Mouse (Mus musculus) kidney, embryonic 14.5 days (tissue): ENCODE measurements around the gene Zfp654. TPM values are rescaled to one million over a fixed set of nuclear protein-coding genes. Genes with fewer than 3 reads are reported as not detected.

Experiments
- ATAC-seq: fragments of 200-750 bp; cut with Nextera tagmentation; 2 replicates; pipeline ENCODE4 v1.8.0; 2017; ENCODE audit warnings: moderate number of reproducible peaks, mild to moderate bottlenecking, moderate TSS enrichment, moderate library complexity; ENCODE audit not compliant: low FRiP score, low TSS enrichment
- H3K27ac ChIP-seq: fragments of 300-500 bp; sonication (generic); 2 replicates; pipeline ENCODE4 v1.5.1; 2014; ENCODE audit warnings: low read depth, mild to moderate bottlenecking, low read length, moderate library complexity, mixed read lengths
- H3K27me3 ChIP-seq: fragments of 300-500 bp; sonication (generic); 2 replicates; pipeline ENCODE4 v1.6.1; 2014; ENCODE audit warnings: mild to moderate bottlenecking, low read length; ENCODE audit not compliant: control insufficient read depth, insufficient read depth
- H3K36me3 ChIP-seq: fragments of 300-500 bp; sonication (generic); 2 replicates; pipeline ENCODE4 v1.6.1; 2014; ENCODE audit warnings: low read length, mixed read lengths; ENCODE audit not compliant: control insufficient read depth, insufficient read depth
- H3K4me1 ChIP-seq: fragments of 300-500 bp; sonication (generic); 2 replicates; pipeline ENCODE4 v1.6.1; 2014; ENCODE audit warnings: low read length, mixed read lengths; ENCODE audit not compliant: control insufficient read depth, insufficient read depth
- H3K4me2 ChIP-seq: fragments of 300-500 bp; sonication (generic); replicated peaks from 2 replicates; pipeline ENCODE4 v1.6.1; 2014; ENCODE audit warnings: low read depth, mild to moderate bottlenecking, low read length
- H3K4me3 ChIP-seq: fragments of 300-500 bp; sonication (generic); 2 replicates; pipeline ENCODE4 v1.5.1; 2014; ENCODE audit warnings: mild to moderate bottlenecking, low read length
- H3K9ac ChIP-seq: fragments of 300-500 bp; sonication (generic); 2 replicates; pipeline ENCODE4 v1.6.1; 2014; ENCODE audit warnings: low read depth, mild to moderate bottlenecking, low read length, moderate library complexity
- H3K9me3 ChIP-seq: fragments of 300-500 bp; sonication (generic); 2 replicates; pipeline ENCODE4 v1.6.1; 2016; ENCODE audit warnings: low read length; ENCODE audit not compliant: control insufficient read depth
- WGBS: fragments of 180-500 bp; shearing (Covaris S2); extraction: QIAGEN DNeasy Blood & Tissue Kit; methylation state at CpG from one replicate; pipeline ENCODE4 v1.1.7; 2014; 5-methylcytosine and 5-hydroxymethylcytosine counted together
- polyA plus RNA-seq: library from polyadenylated mRNA; unstranded; fragments of >200 nt; fragmentation: Nextera tagmentation; extraction: Ambion mirVana; gene quantifications from 2 replicates; pipeline ENCODE4 v1.2.1, GENCODE M21; 2014

Zfp654 gene
- polyA plus RNA-seq, 1 experiment from 2014 or later, result 8.6 TPM

DNA sequence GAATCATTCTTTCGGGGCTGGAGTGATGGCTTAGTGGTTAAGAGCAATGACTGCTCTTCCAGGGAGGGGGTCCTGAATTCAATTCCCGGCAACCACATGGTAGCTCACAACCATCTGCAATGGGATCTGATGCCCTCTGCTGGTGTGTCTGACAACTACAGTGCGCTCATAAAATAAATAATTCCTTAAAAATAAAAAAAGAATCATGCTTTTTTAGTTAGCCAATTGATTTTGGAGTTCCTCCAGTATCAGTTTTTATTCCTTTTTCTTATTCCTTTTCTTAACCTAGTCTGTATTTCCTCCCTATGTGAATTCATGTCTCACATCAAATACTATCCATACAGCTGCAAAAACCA, 9.1 kb downstream of the Zfp654 start:
- Histone ChIP-seq H3K9ac (no peak overlapping the region), H3K27me3 (no peaks in the 10 kb centered on the region), H3K27ac (no peak overlapping the region), H3K36me3 (no peaks in the 10 kb centered on the region), H3K4me3 (no peak overlapping the region), H3K4me1 (no peaks in the 10 kb centered on the region), H3K4me2 (no peak overlapping the region), H3K9me3 (no peaks in the 10 kb centered on the region)
- ATAC-seq, result no peak
- WGBS, result 97% methylated on average over 3 of the region's 3 CpGs

DNA sequence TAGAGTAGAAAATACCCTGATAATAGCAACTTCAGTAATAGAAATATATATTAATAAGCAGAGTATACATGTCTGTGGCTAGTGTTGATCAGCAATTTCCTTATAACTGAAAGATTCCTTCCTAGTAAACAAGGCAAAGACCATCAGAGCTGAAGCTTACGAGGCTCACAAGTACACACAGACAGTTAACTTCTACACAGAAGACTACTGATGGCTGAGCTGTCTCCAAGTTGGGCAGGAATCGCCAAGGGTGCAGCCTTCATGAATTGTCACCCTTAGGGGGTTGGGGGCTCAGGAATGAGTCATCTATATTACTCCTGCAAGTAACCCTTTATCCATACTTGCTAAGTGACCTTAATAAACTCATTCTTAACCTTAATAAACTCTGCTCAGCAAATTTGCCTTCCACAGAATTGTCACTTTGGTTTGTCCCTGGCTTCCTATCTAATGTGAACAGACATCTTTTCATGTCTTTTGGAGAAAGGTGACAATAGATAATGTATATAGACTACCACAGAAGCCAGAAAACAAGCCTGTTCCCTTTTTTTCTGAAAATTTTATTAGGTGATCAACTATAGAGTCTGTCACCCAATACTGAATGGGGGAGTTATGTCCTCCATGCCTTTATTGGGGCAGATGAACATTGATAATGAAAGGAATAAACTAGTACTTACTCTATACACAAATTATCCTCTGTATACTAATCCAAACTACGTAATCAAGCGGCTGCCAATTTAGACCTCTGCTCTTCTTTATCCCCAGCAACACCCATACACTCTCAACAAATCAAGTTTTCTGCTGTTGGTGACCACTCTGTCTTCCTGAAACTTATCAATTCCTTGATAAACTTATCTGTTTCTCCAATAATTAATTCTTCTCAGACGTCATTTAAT, 9.7 kb downstream of the Zfp654 start:
- Histone ChIP-seq H3K4me2 (no peak overlapping the region), H3K4me1 (no peaks in the 10 kb centered on the region), H3K9ac (no peak overlapping the region), H3K36me3 (no peaks in the 10 kb centered on the region), H3K27ac (no peak overlapping the region), H3K4me3 (no peak overlapping the region), H3K9me3 (no peaks in the 10 kb centered on the region), H3K27me3 (no peaks in the 10 kb centered on the region)
- 93% methylated on average over 5 of the region's 5 CpGs for WGBS
- ATAC-seq, result no peak

DNA sequence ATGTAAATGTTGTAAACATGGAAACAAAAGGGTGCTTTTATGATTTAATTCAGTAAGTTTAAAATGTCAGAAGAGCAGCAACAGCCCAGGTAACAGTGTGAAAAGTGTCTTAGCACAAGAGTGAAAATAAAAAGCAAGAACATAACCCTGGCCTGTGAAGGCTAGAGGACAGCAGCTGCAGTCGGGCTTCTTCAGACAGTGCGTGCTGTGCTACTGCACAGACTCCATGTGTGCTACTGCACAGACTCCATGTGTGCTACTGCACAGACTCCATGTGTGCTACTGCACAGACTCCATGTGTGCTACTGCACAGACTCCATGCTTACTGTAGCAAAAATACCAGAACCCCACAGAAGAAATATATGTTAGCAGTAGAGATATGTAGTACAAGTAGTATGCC, 14.7 kb downstream of the Zfp654 start:
- no peaks in the 10 kb centered on the region for H3K36me3 ChIP-seq
- H3K4me3 ChIP-seq, result no peak overlapping the region
- H3K9me3 ChIP-seq, result no peaks in the 10 kb centered on the region
- H3K9ac ChIP-seq, result no peak overlapping the region
- no peaks in the 10 kb centered on the region for H3K4me1 ChIP-seq
- H3K27me3 ChIP-seq, result no peaks in the 10 kb centered on the region
- WGBS, result 83% methylated on average over 2 of the region's 2 CpGs
- no peak overlapping the region for H3K4me2 ChIP-seq
- no peak for ATAC-seq
- no peak overlapping the region for H3K27ac ChIP-seq

DNA sequence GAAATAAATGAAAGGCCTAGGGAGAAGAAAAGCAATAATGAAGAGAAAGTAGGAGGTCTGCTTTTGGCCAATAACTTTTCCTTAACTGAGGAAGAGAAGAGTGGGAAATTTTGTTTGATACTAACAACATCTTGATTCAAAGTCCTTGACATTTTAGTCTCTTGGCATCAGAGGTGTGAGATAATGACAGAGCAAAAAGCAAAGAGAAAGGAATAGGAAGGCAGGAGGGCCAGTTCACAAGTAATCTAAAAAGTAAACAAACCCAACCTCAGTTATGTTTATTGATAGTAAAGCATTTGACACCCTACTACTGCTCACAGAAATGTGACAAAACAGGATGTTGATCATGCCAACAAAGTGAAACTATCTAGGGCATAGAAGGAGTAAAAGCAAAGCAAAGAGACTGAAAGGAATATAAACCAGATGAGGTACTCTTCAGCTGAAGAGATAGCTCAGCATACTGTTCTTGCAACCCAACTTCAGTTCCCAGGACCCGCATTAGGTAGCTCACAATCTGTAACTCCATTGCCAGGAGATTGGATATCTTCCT, 15.4 kb downstream of the Zfp654 start:
- Histone ChIP-seq H3K4me3 (no peak overlapping the region), H3K27me3 (no peaks in the 10 kb centered on the region), H3K27ac (no peak overlapping the region), H3K9me3 (no peaks in the 10 kb centered on the region), H3K4me1 (no peaks in the 10 kb centered on the region), H3K4me2 (no peak overlapping the region), H3K36me3 (no peaks in the 10 kb centered on the region), H3K9ac (no peak overlapping the region)
- ATAC-seq, result no peak
- WGBS, result 71% methylated on average over 1 of the region's 1 CpGs

DNA sequence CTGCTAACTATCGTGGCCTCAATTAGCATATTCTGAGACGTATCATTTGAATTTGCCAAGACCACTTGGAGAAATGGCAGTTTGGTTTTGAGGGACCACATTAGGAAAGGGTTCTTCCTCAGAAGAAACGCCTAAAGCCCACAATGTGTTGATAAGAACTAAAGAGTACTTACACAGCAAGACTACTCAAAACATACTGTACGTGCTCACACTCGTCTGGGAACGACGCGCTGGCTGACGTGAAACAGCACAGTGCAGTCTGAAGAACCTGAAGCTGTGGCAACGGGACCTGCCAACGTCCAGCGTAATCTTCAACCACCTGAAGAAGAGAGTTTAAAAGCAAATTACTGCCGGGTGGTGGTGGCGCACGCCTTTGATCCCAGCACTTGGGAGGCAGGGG, 21.2 kb downstream of the Zfp654 start:
- WGBS, result 95% methylated on average over 15 of the region's 15 CpGs
- Histone ChIP-seq H3K4me2 (no peak overlapping the region), H3K4me1 (no peaks in the 10 kb centered on the region), H3K4me3 (no peak overlapping the region), H3K9ac (no peak overlapping the region), H3K27ac (no peak overlapping the region), H3K9me3 (no peaks in the 10 kb centered on the region), H3K36me3 (peaks cover 4% of the 10 kb centered on the region; the same call in 1 of the 2 replicates), H3K27me3 (no peaks in the 10 kb centered on the region)
- ATAC-seq, result no peak

DNA sequence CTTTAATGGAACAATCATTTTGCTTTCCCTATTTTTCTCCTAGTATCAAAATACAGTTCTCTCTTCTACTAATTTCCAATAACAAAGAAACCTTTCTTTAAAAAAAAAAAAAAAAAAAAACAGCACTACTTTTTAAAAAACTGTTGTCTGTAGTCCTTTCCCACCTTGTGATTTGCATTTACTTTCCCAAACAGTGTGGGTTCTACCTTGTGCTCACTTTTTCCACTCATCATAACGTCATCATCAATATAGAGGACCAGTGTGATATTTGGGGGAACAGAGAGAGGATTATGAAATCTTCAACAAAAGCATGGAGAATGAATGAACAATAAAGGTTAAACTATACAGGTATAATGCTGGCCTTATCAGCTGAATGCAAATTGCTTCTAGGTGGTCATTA, 27.0 kb downstream of the Zfp654 start:
- no peak overlapping the region for H3K27ac ChIP-seq
- no peak for ATAC-seq
- 96% methylated on average over 1 of the region's 1 CpGs for WGBS

DNA sequence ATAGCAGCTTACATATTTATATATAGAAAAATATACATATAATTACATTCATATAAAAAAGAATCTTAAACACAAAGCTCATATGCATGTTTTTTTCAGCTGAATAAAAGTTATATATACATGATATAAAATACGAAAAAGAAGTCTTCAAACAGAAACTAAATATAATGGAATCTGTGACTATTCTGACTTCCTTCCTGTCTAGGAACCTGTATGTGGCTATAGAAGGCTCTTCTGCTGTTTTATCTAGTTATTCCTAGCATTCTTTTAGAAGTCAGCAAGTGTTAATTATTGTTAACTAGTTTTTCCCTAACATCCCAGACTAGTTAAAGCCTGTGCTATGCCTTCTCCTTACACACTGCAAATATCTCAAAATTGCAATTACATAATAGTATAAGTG, 27.6 kb downstream of the Zfp654 start:
- ATAC-seq, result no peak
- H3K4me3 ChIP-seq, result no peak overlapping the region
- no peaks in the 10 kb centered on the region for H3K27me3 ChIP-seq
- no peak overlapping the region for H3K27ac ChIP-seq
- 93% methylated on average over 1 of the region's 1 CpGs for WGBS
- H3K9ac ChIP-seq, result no peak overlapping the region
- no peak overlapping the region for H3K4me2 ChIP-seq
- H3K36me3 ChIP-seq, result no peaks in the 10 kb centered on the region
- no peaks in the 10 kb centered on the region for H3K9me3 ChIP-seq
- H3K4me1 ChIP-seq, result no peaks in the 10 kb centered on the region

More for the DNA sequence above, 27.0 kb downstream of the Zfp654 start:
- no peaks in the 10 kb centered on the region for H3K9me3 ChIP-seq
- H3K4me3 ChIP-seq, result no peak overlapping the region
- H3K36me3 ChIP-seq, result no peaks in the 10 kb centered on the region
- H3K27me3 ChIP-seq, result no peaks in the 10 kb centered on the region
- H3K4me2 ChIP-seq, result no peak overlapping the region
- H3K4me1 ChIP-seq, result no peaks in the 10 kb centered on the region
- no peak overlapping the region for H3K9ac ChIP-seq

DNA sequence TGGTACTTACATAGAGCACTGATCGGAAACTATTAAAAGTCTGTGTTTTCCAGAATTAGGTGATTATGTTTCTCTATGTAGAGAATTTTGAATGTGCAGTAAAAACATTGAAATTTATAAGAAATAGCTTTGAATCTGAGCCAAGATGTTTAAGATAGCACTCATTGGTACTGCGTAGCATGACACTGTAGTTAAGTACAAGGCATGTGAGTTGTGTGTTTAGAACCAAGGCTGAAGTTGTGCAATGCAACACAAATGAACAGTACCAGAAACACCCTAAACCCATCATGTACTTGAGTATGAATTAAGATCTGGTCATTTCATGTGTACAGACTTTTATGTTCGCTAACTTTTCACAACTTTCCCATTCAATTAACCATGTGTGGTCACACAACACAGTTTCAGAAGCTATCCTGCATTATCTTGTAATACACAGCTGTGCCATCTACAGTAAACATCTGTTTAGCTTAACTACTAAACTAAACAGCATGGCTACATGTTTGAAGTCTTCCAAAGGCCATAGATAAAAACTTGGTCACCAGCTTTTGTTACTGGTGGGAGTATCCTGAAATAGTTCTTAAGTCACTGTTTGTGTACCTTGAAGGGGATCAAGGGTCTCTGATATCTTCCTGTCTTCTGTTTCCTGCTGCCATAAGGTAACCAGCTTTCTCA, 34.2 kb downstream of the Zfp654 start:
- Histone ChIP-seq H3K27me3 (no peaks in the 10 kb centered on the region), H3K9me3 (no peaks in the 10 kb centered on the region), H3K9ac (no peak overlapping the region), H3K4me3 (no peak overlapping the region), H3K27ac (no peak overlapping the region), H3K36me3 (peaks cover 6% of the 10 kb centered on the region; the same call in 1 of the 2 replicates), H3K4me1 (no peaks in the 10 kb centered on the region), H3K4me2 (no peak overlapping the region)
- ATAC-seq, result no peak
- WGBS, result 98% methylated on average over 3 of the region's 3 CpGs

DNA sequence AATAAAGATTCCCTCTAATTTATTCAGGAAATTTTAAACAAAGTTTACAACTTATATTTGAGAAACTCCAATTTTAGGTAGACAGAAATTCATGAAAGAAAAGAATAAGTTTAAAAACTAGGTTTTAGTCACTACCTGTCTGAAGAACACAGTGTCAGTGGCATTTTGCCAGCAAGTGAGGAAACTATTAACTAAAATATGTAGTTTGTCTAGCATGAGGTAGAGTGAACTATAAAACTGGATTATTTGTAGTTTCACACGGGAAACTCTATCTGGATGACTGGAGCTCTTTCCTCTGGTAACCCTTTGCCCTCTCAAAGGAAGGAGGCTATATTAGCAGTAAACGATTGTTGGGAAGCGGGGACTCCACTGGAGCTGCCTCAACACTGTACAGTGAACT, 48.4 kb downstream of the Zfp654 start:
- H3K4me1 ChIP-seq, result no peaks in the 10 kb centered on the region
- no peak overlapping the region for H3K9ac ChIP-seq
- 66% methylated on average over 3 of the region's 3 CpGs for WGBS
- H3K27me3 ChIP-seq, result no peaks in the 10 kb centered on the region
- H3K36me3 ChIP-seq, result no peaks in the 10 kb centered on the region
- ATAC-seq, result no peak
- no peak overlapping the region for H3K27ac ChIP-seq
- H3K4me2 ChIP-seq, result no peak overlapping the region
- H3K4me3 ChIP-seq, result no peak overlapping the region
- no peaks in the 10 kb centered on the region for H3K9me3 ChIP-seq
